Mouse (Mus musculus) lung, postnatal 0 days (tissue): ENCODE measurements at regions not wholly inside any gene's neighbourhood (a gene's known extent, or its start where the extent isn't known, plus 50 kb on each side); places are given as distances from the start of the nearest gene placed in this dataset.

Experiments
- ATAC-seq: fragments of 200-750 bp; cut with Nextera tagmentation; 2 replicates; pipeline ENCODE4 v1.8.0; 2017; ENCODE audit warnings: moderate library complexity
- DNase-seq: peaks from one replicate; pipeline ENCODE4 v3.0.0-alpha.2; 2016; ENCODE audit warnings: low spot score
- H3K27ac ChIP-seq: fragments of 300-500 bp; sonication (generic); 2 replicates; pipeline ENCODE4 v1.5.1; 2014; ENCODE audit warnings: antibody characterized with exemption, mild to moderate bottlenecking, low read length, mixed read lengths
- H3K27me3 ChIP-seq: fragments of 300-500 bp; sonication (generic); replicated peaks from 2 replicates; pipeline ENCODE4 v1.6.1; 2014; ENCODE audit warnings: low read length, mixed read lengths; ENCODE audit not compliant: insufficient read depth
- H3K36me3 ChIP-seq: fragments of 300-500 bp; sonication (generic); 2 replicates; pipeline ENCODE4 v1.6.1; 2014; ENCODE audit warnings: low read length, mixed read lengths; ENCODE audit not compliant: insufficient read depth
- H3K4me1 ChIP-seq: fragments of 300-500 bp; sonication (generic); 2 replicates; pipeline ENCODE4 v1.6.1; 2014; ENCODE audit warnings: antibody characterized with exemption, low read depth, low read length, mixed read lengths; ENCODE audit not compliant: insufficient read depth
- H3K4me2 ChIP-seq: fragments of 300-500 bp; sonication (generic); replicated peaks from 2 replicates; pipeline ENCODE4 v1.6.1; 2014; ENCODE audit warnings: low read depth, mild to moderate bottlenecking, low read length, moderate library complexity, mixed read lengths
- H3K4me3 ChIP-seq: fragments of 300-500 bp; sonication (generic); 2 replicates; pipeline ENCODE4 v1.5.1; 2014; ENCODE audit warnings: low read depth, low read length
- H3K9ac ChIP-seq: fragments of 300-500 bp; sonication (generic); replicated peaks from 2 replicates; pipeline ENCODE4 v1.6.1; 2014; ENCODE audit warnings: low read depth, mild to moderate bottlenecking
- H3K9me3 ChIP-seq: fragments of 300-500 bp; sonication (generic); 2 replicates; pipeline ENCODE4 v1.6.1; 2016; ENCODE audit warnings: low read length, mixed read lengths
- CTCF ChIP-seq: IDR thresholded peaks from 2 replicates; pipeline ENCODE4 v1.5.1; 2016; ENCODE audit warnings: antibody characterized with exemption, mild to moderate bottlenecking
- EP300 ChIP-seq: IDR thresholded peaks from 2 replicates; pipeline ENCODE4 v1.6.1; 2016; ENCODE audit warnings: antibody characterized with exemption, mild to moderate bottlenecking, control low read depth
- WGBS: fragments of 180-500 bp; shearing (Covaris S2); extraction: QIAGEN DNeasy Blood & Tissue Kit; methylation state at CpG from one replicate; pipeline ENCODE4 v1.1.7; 2014; 5-methylcytosine and 5-hydroxymethylcytosine counted together

DNA sequence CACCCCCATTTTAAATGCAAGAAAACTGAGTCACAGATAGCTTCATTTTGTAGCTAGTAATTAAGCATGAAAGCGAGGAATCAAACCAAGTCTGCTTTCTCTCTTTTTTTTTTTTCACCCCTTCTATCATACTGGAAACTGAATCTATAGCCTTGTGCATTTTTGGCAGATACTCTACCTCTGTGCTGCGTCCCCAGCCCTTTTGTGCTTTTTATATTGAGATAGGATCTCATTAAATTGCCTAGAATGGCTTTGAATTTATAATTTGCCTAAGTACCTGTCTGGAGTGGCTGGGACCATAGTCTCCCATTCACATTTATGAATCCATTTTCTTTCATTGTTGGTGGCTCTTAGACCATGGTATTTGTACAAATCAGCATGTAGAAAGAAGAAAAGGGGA is 209.9 kb upstream of the Fggy start:
- TF ChIP-seq CTCF (no peak), EP300 (no peak)
- no peaks in the 10 kb centered on the region for H3K36me3 ChIP-seq
- H3K4me1 ChIP-seq, result peaks cover 4% of the 10 kb centered on the region; the same call in 1 of the 2 replicates
- DNase-seq (no peak), ATAC-seq (no peak)
- H3K9ac ChIP-seq, result no peak overlapping the region
- H3K27me3 ChIP-seq, result no peaks in the 10 kb centered on the region
- no peak overlapping the region for H3K4me3 ChIP-seq
- no peak overlapping the region; the same call in 1 of the 2 replicates for H3K27ac ChIP-seq
- H3K4me2 ChIP-seq, result no peak overlapping the region
- 93% methylated on average over 2 of the region's 2 CpGs for WGBS
- H3K9me3 ChIP-seq, result no peaks in the 10 kb centered on the region

DNA sequence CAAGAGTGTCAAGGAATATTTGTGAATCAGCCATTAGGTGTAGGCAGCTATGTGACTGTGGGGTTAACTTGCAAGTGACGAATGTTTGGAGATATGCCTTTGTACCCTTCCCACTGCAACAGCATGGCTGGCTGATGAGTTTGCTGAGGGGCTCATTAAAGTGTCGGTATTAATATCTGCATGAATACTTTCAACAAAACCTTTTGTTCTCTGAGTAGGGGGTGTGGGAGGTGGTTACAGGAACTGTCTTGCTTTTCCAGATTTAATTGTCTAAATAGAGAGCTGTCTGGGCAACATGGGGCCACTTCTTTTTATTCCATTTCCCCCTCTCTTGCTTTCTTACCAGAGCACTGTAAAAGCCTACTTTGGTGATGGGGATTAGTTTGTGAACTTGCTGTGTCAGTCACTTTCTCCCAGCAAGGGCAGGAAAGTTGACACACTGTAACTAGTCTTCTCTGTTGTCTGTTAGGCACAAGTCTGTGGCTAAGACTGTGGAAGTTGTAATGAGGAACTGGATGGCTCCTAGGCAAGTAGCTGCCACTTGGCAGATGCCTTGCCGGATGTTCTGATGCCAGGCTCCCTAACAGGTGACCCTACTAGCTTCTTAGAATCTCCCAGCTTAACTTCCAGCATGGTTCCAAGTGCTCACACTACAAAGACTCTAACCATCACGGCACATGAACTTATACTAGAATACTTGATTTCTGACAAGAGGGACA is 208.7 kb upstream of the Fggy start:
- no peaks in the 10 kb centered on the region for H3K9me3 ChIP-seq
- no peak overlapping the region for H3K4me3 ChIP-seq
- ATAC-seq, result no peak
- H3K27ac ChIP-seq, result no peak overlapping the region
- H3K4me2 ChIP-seq, result no peak overlapping the region
- no peaks in the 10 kb centered on the region for H3K27me3 ChIP-seq
- peaks cover 6% of the 10 kb centered on the region; the same call in 1 of the 2 replicates for H3K4me1 ChIP-seq
- no peak for TF ChIP-seq CTCF
- TF ChIP-seq EP300, result no peak
- DNase-seq, result no peak
- H3K36me3 ChIP-seq, result no peaks in the 10 kb centered on the region
- WGBS, result 79% methylated on average over 4 of the region's 4 CpGs
- no peak overlapping the region for H3K9ac ChIP-seq

DNA sequence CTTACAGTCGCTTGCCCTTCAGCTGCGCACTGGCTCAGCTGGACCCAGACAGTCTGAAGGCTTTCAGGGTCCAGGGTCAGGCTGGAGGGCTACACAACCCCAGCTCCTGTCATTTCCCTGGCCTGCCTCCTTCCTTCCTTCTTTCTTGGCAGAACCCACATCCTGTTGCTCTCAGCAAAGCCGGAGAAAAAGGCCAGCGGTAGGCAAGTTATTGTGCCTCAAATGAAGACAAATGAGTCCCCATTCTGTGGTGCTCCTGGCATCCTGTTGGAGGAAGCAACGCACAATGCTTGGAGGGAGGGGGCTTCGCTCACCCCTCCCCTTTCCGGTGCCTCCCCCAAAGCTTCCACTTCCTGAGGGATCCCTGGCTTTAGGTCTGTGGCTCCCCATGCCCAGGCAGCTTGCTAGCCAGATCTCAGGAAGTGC is 203.4 kb upstream of the Fggy start:
- Histone ChIP-seq H3K9ac (no peak overlapping the region), H3K36me3 (no peaks in the 10 kb centered on the region), H3K4me2 (no peak overlapping the region), H3K27me3 (no peaks in the 10 kb centered on the region), H3K4me3 (no peak overlapping the region), H3K4me1 (peaks cover 6% of the 10 kb centered on the region; the same call in 1 of the 2 replicates), H3K9me3 (no peaks in the 10 kb centered on the region), H3K27ac (peak overlapping the region; percentile 75)
- ATAC-seq (peak; percentile 93), DNase-seq (peak; percentile 69)
- WGBS, result 35% methylated on average over 7 of the region's 7 CpGs
- TF ChIP-seq EP300, result peak; percentile 93
- TF ChIP-seq CTCF, result 0 out of 2 replicates have a peak, but pooled peaks have one; percentile 3

DNA sequence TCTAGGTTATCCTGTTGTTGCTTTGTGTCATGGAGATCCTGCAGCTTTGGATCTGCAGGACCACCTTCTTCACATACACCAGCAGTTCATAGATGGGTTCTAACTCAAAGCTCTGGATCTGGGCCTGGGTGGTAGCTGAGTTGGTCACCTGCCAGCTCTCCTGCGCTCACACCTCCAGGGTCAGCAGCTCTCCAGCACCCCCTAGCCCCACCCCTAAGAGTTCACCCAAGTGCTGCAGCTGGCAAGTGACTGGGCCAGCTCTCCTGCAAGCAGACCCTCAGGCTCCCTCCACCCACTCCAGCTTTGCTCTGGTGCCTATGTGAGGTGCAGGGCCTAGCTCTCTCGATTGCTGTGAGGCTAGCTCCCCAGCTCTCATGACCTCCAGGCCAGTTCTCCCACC is 198.6 kb upstream of the Fggy start:
- Histone ChIP-seq H3K27me3 (no peaks in the 10 kb centered on the region), H3K9ac (no peak overlapping the region), H3K4me2 (no peak overlapping the region), H3K4me3 (no peak overlapping the region), H3K4me1 (peaks cover 3% of the 10 kb centered on the region; the same call in 1 of the 2 replicates), H3K9me3 (no peaks in the 10 kb centered on the region), H3K27ac (no peak overlapping the region), H3K36me3 (no peaks in the 10 kb centered on the region)
- no peak for ATAC-seq
- 60% methylated on average over 2 of the region's 2 CpGs for WGBS
- no peak for DNase-seq
- no peak for TF ChIP-seq EP300
- 0 out of 2 replicates have a peak, but pooled peaks have one; percentile 2 for TF ChIP-seq CTCF

DNA sequence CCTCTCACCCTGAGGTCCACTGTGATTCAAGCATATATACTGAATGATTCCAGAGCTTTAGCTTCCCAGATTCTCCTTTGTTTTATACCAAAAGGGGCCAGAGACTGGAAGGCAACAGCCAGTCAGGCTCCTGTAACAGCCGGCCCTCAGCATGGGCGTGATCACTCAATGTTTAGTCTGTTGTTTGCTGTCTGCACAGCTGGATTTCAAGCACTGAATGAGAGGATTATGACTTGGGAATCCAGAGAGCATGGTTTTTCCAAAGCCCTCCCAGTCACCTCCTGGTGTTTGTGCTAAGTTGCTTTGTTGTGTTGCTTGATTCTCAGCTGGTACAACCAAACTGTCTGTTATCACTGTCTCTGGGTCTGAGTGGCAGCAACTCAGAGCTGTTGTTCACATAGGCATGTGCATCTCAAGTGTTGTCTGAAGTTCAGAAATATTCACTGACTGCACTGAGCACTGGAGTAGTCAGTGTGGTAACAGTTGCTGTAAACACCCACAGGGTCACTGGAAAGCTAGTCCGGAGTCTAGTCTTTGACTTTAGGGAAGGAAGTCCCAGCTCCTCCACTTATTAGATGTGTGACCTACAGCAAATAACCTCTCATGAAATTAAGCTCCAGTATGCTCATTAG is 196.9 kb upstream of the Fggy start:
- TF ChIP-seq EP300 (0 out of 2 replicates have a peak, but pooled peaks have one; percentile 14), CTCF (no peak)
- peak; percentile 80 for ATAC-seq
- Histone ChIP-seq H3K4me1 (no peaks in the 10 kb centered on the region), H3K4me2 (no peak overlapping the region), H3K9ac (no peak overlapping the region), H3K27ac (peak overlapping the region; percentile 12; the same call in 1 of the 2 replicates), H3K27me3 (no peaks in the 10 kb centered on the region), H3K4me3 (no peak overlapping the region), H3K36me3 (no peaks in the 10 kb centered on the region), H3K9me3 (no peaks in the 10 kb centered on the region)
- 46% methylated on average over 3 of the region's 3 CpGs for WGBS
- DNase-seq, result peak; percentile 43

DNA sequence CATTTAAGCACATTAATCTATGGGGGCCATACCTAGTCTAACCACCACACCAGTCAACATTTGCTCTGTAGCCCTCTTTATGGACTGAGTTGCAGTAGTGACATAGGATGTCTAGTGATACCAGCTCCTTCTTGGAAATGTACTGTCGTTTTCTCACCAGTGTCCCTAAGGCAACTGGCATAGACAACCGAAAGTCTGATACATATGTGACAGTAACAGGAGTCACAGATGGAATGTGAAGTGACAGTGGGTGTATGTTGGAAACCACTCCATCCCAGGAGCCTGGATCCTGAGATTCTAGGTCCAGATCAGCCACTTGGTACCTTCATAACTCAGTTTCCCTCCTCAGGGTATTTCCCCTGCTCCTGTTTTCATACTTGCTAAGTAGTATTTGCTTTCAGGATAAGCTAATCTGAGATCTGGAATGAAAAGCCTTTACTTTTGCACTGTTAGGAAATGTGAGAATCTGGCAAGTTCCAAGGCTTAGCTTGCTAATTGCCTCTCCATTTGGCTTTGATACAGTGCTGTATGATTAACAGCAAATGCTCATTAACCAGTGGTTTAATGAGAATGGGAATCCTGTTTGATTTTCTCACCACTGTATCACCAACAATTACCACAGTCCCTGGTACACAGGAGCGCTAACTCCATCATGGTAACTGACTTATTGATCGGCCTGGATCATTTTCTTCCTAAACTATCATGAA is 192.8 kb upstream of the Fggy start:
- no peak for TF ChIP-seq CTCF
- TF ChIP-seq EP300, result no peak
- DNase-seq (no peak), ATAC-seq (no peak)
- 92% methylated on average over 4 of the region's 4 CpGs for WGBS
- H3K4me2 ChIP-seq, result no peak overlapping the region
- no peak overlapping the region for H3K27ac ChIP-seq
- H3K9ac ChIP-seq, result no peak overlapping the region
- H3K4me3 ChIP-seq, result no peak overlapping the region
- H3K27me3 ChIP-seq, result no peaks in the 10 kb centered on the region
- H3K9me3 ChIP-seq, result no peaks in the 10 kb centered on the region
- no peaks in the 10 kb centered on the region for H3K36me3 ChIP-seq
- no peaks in the 10 kb centered on the region for H3K4me1 ChIP-seq
